Mouse (Mus musculus) natural killer cell, adult 2 months (primary cell): ENCODE data around the gene Rps6ka5.
A peak's percentile ranks its signal among the peaks of the same experiment; 100 is the strongest.

Source experiments
- DNase-seq, 2 experiments: peaks; one replicate each; pipeline ENCODE4 v3.0.0; 2022; ENCODE audit warnings: low spot score in 2 of 2

Gene Rps6ka5

DNA sequence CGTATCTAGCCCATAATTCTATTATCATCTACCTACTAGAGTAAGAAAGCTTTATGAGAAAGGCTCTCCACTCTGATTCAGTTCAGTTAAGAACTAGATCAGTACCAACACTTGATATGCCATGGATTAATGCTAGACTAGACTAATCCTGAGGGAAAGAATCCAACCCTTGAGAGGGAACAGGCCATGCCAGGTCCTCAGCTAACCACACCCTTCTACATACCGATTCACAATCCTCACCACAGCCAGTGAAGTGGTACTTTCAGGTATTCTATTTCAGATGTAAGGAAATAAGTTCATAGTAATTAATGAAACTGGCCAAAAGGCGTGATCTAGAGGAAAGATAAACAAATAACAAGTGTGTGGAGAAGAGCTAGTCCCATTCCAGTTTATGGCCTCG lies 70.8 kb downstream of the Rps6ka5 start:
- no peak for DNase-seq

DNA sequence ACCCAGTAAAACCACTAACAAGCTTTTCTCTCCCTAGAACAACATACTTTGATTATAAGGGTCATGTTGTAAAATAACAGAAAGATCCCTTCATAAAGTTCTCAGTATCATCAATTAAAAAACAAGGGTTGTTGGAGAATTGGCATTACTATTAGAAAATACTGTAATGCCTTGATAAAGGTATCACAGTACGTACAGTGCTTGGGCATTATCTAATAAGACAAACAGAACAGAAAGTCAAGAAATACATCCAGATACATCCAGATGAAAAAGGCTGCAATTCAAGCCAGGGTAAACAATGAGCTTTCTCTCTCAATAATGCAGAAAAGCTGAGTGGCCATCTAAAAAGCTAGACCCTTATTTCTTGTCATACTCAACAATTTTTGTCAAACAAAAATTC lies 84.8 kb downstream of the Rps6ka5 start:
- no peak for DNase-seq

GRCm38 (mm10) chr12:100640726-100641125 lies 86.1 kb downstream of the Rps6ka5 start:
- no peak for DNase-seq

- DNase-seq = peak; percentile 26 to 42
Measured at GRCm38 (mm10) chr12:100639680-100640079, 87.1 kb downstream of the Rps6ka5 start.

DNA sequence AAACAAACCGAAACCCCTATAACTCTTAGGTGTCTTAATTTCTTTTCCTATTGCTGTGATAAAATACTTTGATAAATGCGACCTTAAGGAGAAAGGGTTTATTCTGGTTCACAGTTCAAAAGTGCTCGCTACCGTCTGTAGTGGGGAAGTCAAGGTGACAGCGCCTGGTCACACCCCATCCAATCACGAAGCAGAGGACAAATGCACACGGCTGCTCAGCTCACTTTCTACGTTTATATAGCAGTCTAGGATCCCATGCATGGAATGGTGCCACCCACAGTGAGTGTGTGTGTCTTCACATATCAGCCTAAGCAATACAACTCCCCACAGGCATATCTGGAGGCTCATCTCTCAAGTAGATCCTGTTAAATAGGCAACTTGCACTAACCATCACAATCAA lies 88.9 kb downstream of the Rps6ka5 start:
- no peak for DNase-seq

- no peak for DNase-seq
Measured at GRCm38 (mm10) chr12:100636733-100637132, 90.0 kb downstream of the Rps6ka5 start.

DNA sequence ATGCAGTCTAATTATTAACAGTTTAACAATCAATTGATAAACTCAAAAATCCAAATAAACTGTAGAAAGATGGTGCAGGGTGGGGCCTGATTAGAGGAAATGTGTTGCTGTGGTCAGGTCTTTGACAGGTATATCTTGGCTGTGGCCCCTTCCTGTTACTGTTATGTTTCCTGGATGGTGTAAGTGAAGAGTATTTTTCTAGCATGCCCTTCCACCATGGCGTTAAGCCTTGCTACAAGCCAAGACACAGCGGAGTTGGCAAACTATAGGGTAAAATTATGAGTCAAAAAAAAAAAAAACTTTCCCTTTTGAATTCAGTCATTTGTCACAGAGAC lies 90.5 kb downstream of the Rps6ka5 start:
- peak; percentile 8 to 10 for DNase-seq

DNA sequence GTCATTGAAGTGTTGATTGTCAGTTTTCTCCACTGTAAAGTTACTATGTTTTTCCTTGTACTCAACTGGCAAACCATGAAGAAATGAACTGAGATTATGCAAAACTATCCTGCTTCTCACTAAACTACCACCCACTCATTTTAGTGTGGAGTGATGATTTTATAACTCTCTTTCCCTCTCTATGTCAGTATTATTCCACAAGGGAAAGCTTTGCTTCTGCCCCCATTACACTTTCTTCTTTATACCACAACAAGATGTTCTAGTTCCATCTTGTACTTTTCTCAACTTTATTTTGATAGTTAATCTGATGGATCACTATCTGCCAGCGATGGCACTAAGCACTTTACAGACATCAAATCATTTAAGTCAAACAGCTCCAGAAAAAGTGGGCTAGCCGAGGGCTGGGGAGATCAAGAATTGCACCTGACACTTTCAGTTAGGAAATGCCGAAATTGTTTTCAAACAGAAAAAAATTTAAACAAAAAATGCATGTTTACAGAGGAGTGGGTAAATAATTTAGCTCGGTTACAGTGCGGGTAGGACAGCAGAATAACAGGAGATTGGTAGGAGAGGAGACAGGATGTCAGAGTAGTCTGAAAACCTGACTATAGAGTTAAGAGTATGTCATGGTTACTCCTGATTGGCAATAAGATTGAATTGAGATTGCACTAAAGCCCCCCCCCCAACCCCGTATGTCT lies 91.0 kb downstream of the Rps6ka5 start:
- DNase-seq = no peak

DNA sequence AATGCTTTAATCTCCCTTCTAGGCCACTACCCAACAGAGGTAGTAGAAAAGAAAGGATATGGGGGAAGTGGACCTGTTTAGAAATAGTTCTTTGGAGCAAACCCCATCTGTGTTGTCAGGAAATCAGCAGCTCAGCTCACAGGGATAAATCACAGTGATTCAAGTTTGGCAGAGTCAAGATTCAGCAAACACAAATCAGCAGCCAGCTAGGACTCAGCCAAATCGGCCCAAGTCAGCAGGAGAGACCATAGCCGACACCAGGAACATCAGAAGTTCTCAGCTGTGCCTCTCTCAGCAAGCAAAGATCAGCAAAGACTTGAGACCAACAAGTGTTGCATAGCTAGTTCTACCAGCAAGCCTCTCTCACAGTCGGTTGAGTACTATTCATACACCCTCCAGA lies 93.6 kb downstream of the Rps6ka5 start:
- no peak for DNase-seq

GRCm38 (mm10) chr12:100631286-100631685 lies 95.5 kb downstream of the Rps6ka5 start:
- no peak for DNase-seq

GRCm38 (mm10) chr12:100629126-100629920 lies 97.5 kb downstream of the Rps6ka5 start:
- no peak for DNase-seq

DNA sequence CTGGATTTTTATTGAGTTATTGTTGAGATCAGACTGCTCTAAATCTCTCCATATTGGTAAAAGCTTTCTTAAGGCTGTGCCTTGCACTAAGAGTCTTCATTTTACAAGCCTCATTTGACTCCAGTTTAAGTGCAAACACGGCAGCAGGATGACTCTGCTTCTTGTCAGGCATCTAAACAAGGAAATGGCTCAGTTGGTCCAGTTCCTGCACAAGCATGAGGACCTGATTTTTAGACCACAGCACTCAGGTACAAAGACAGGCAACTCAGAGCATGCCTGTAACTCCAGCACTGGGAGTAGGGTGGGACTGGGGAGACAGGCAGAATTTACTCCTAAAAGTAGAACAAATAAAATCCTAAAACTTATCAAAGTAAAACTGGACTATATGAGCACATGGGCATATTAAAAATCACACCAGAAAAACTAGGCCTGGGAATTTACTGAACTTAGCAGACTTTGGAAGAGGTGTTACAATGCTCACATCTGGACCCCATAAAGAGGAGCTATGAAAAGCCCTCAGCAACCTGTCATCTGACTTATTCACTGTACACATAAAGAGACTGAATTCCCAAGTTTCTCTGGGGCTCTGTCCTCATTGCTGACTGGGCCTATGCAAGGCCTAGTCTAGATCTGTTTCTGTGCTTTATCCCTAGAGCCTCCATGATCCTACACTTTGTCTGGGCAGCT lies 99.6 kb downstream of the Rps6ka5 start:
- DNase-seq = no peak

GRCm38 (mm10) chr12:100626273-100626990 lies 100.4 kb downstream of the Rps6ka5 start:
- DNase-seq = peak; percentile 21 to 29

DNA sequence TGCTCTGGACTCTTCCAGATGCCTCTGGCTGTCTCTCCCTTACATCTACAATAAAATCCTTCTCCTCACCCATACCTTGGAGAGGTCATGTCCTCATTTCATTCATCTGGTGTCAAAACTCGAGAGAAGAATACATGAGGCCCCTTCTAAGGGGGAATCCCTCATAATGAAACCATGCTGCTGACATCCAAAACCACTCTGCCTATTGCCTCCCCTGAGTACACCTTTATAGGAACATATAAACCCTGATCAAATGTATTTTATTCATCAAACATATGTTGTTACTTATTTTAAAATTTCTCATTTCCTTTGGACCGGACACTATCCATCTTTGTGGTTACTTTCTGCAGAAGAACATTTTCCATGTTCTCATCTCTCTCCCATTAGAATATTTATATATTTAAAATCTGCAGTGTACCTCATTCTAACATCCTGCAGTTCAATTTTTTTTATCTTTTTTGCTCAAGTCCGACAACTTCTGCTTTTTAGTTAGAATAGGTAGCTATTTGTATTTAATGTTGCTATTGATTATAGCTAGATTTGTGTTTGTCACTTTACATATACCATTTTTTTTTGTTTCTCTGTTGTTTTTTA lies 101.8 kb downstream of the Rps6ka5 start:
- DNase-seq = no peak

DNA sequence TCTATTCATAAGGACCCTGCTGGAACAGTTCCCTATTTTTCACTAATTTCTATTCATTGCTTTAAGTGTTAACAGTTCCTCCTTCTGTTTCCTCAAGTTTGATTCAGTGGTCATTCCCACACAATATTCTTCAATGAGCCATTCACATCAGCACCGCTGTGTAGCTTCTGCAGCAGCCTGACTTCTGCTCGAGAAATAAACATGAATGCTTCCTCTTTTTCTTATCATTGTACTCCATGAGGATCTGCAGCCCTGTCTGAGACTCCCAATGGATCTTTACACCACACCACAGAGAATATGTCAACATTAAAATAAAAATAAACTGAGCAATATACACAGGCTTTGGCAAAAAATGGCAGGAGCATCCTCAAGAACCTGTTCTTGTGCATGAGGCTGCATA lies 111.5 kb downstream of the Rps6ka5 start:
- no peak for DNase-seq

DNA sequence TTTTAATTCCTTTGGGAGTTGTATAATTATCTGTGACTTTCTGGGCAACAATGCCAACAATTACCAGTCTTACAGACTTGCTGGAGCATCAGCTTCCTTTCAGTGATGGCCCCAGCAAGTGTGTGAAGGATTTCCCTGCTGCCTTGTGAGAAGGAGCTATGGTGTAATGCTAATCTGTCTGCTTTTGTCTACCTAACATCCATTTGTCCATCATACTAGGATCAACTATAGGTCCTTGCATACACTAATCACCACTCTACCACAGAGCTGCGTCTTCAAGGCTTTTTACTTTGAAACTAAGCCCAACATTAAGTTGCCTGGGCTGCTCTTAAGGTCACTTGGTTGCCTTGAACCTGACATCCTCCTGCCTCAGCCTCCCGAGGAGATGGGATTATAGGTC lies 112.9 kb downstream of the Rps6ka5 start:
- DNase-seq = no peak

- DNase-seq = no peak
Measured at GRCm38 (mm10) chr12:100613192-100613700, 113.5 kb downstream of the Rps6ka5 start.

DNA sequence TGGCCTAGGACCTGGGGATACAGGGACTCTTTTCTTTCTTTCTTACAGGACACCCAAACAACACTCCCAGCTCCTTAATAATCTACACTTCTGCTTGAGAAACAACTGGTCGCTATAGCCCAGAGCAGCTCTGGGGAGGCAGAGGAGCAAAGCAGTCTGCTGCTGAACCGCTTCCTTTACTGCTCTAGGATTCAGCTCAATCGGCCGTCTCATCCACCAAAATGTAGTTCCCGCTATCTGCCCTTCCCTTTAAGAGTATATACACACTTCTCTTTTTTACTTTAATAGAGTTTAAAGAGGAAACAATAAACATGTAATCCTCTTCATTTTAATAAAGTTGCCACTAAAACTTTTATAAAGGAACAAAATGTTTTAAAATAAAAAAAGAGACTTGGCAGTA lies 117.0 kb downstream of the Rps6ka5 start:
- DNase-seq = no peak

GRCm38 (mm10) chr12:100609064-100609463 lies 117.7 kb downstream of the Rps6ka5 start:
- DNase-seq = no peak

DNA sequence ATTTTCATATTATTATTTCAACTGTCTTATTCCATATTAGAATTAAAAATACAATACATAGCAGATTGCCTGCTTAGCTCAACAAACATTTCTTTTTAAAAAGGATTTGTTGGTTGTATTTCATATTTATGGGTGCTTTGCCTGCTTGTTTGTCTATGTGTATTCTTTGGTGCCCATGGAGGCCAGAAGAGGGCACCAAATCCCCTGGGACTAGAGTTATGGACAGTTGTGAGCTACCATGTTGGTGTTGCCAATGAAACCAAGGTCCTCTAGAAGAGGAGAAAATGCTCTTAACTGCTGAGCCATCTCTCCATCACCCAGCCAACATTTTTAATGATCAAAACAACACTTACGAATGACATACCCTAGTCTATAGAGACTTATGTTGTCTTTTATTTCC lies 120.0 kb downstream of the Rps6ka5 start:
- no peak for DNase-seq

GRCm38 (mm10) chr12:100605596-100605995 lies 121.2 kb downstream of the Rps6ka5 start:
- no peak for DNase-seq

DNA sequence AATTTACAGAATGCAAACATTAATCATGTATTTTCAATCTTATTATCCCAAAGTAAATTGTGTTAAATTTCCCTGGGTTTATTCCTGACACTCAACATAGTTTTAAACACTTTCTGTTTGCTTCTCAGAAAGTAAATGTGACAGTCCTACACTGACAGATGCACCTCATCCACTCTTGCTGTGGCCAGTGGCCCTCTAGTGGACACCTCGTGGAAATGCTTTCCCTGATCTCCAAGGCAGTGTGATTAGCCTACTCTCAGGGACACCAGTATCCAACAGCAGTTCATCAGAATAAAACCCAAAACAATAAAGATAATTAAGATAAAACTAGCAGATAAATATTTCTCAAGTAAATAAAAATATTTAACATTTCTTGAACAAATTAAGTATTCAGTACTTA lies 122.2 kb downstream of the Rps6ka5 start:
- peak; percentile 29 to 47 for DNase-seq
